30 mouse cellular contexts compared by ENCODE assay signal in genomic region chr14:60757265-60757664, GRCm38 (mm10). TPM values are rescaled to one million over a fixed set of nuclear protein-coding genes. Genes with fewer than 3 reads are reported as not detected.
DNase-seq lines count a peak whose midpoint lies in the region; ATAC-seq and TF ChIP-seq lines count a peak whose summit lies in the region.
"Had no signal": no experiment of that assay in that cellular context is flagged by ENCODE, and none has a peak within 500 bp of the region (broad histone marks: within the 10 kb centered on the region; RNA-seq: fewer than 3 reads in every experiment).

No protein-coding gene starts in this region.

- peaks cover 6% of the 10 kb centered on the region; the same call in 1 of the 2 replicates for H3K4me1 ChIP-seq in bone marrow, adult 2 months (ENCODE audit: control insufficient read depth, insufficient read depth, low read length)
- peaks cover 12% of the 10 kb centered on the region for H3K4me1 ChIP-seq in cerebellum, adult 2 months (ENCODE audit: control insufficient read depth, insufficient read depth, low read length)
- H3K4me1 ChIP-seq: embryonic facial prominence, embryonic 13.5 days; limb, embryonic 13.5 days; liver, embryonic 12.5 days; neural tube, embryonic 15.5 days had no signal

- H3K27ac ChIP-seq in layer of hippocampus, adult 2 months = no peak overlapping the region
- peak overlapping the region; percentile 67; the same call in 1 of the 2 replicates for H3K27ac ChIP-seq in bone marrow, adult 2 months (ENCODE audit: control insufficient read depth, insufficient read depth, low read depth, low read length, poor library complexity)
- no peak overlapping the region for H3K27ac ChIP-seq in cerebellum, adult 2 months (ENCODE audit: insufficient read depth, low read length)
- H3K27ac ChIP-seq: embryonic facial prominence, embryonic 13.5 days; forebrain, embryonic 10.5 days; forebrain, embryonic 15.5 days; hindbrain, embryonic 13.5 days; limb, embryonic 13.5 days; liver, embryonic 12.5 days; neural tube, embryonic 15.5 days; stomach, postnatal 0 days had no signal

- peak; percentile 85 for ATAC-seq in granulocyte monocyte progenitor cell, adult 5-6 weeks (replicated peaks; ENCODE audit: poor library complexity, severe bottlenecking)
- ATAC-seq in neutrophil, adult 5-6 weeks (ENCODE audit: extremely low read depth, insufficient number of reproducible peaks, low FRiP score, poor library complexity, severe bottlenecking) = peak; percentile 63
- ATAC-seq: CD4-positive, CD25-positive, alpha-beta regulatory T cell, adult 4 months; forebrain, embryonic 15.5 days; intestine, embryonic 16.5 days; liver, embryonic 12.5 days had no signal

- no peaks in the 10 kb centered on the region for H3K27me3 ChIP-seq in cerebellum, adult 2 months (ENCODE audit: control insufficient read depth, insufficient read depth, low read length)
- H3K27me3 ChIP-seq: embryonic facial prominence, embryonic 13.5 days; forebrain, embryonic 15.5 days; hindbrain, embryonic 13.5 days; limb, embryonic 13.5 days; liver, embryonic 12.5 days; neural tube, embryonic 15.5 days had no signal

- no peak for TF ChIP-seq CTCF in layer of hippocampus, adult 2 months (conservative IDR thresholded peaks at IDR 0.05)
- TF ChIP-seq CTCF in bone marrow, adult 2 months (IDR thresholded peaks at IDR 0.05; ENCODE audit: control insufficient read depth, insufficient read depth, low read length) = no peak
- TF ChIP-seq CTCF in cerebellum, adult 2 months (IDR thresholded peaks at IDR 0.05; ENCODE audit: borderline replicate concordance, insufficient read depth, low read depth, low read length) = no peak

- peak; percentile 81 for DNase-seq in layer of hippocampus, adult 9-11 months
- no peak for DNase-seq in layer of hippocampus, adult 2 months (ENCODE audit: low spot score in 2 of 2)
- DNase-seq in retina, embryonic 14.5 days (ENCODE audit: low spot score) = no peak
- no peak for DNase-seq in cerebellum, adult 2 months
- DNase-seq: adrenal gland, postnatal 25 days; cerebellum, adult 9-10 months; heart, postnatal 36 days; kidney, adult 9 months; kidney, postnatal 10 days; lung, adult 18-20 months; lung, postnatal 14 days; midbrain, embryonic 14.5 days; right cerebral cortex, adult 18-20 months; right cerebral cortex, postnatal 4 days; thymus, adult 18-20 months; thymus, postnatal 36 days had no signal

- no peak for TF ChIP-seq POLR2A in bone marrow, adult 2 months (IDR thresholded peaks at IDR 0.05; ENCODE audit: borderline replicate concordance, control insufficient read depth, low read depth, low read length)
- no peak for TF ChIP-seq POLR2A in cerebellum, adult 2 months (IDR thresholded peaks at IDR 0.05; ENCODE audit: borderline replicate concordance, insufficient read depth, low read length)

- WGBS in bone marrow, adult 2 months = 44% methylated on average over 8 of the region's 8 CpGs
- WGBS in cerebellum, adult 2 months = 97% methylated on average over 8 of the region's 8 CpGs

- H3K4me3 ChIP-seq in layer of hippocampus, adult 2 months = no peak overlapping the region
- no peak overlapping the region for H3K4me3 ChIP-seq in bone marrow, adult 2 months (replicated peaks; ENCODE audit: control insufficient read depth, low read depth, low read length)
- H3K4me3 ChIP-seq in cerebellum, adult 2 months (replicated peaks; ENCODE audit: insufficient read depth, low read depth, low read length) = no peak overlapping the region
- H3K4me3 ChIP-seq: embryonic facial prominence, embryonic 13.5 days; forebrain, embryonic 10.5 days; forebrain, embryonic 15.5 days; hindbrain, embryonic 13.5 days; limb, embryonic 13.5 days; liver, embryonic 12.5 days; neural tube, embryonic 15.5 days had no signal

RNA-seq across cellular contexts. Expression of gene C1qtnf9, which starts 10.7 kb away (rescaled TPM):
- under 1 TPM; 0.29 to 0.44 TPM for total RNA-seq in layer of hippocampus, adult 2 months (2021)
- polyA plus RNA-seq in bone marrow, adult 2 months (2011; ENCODE audit: insufficient read depth, insufficient read length, low replicate concordance, missing spikeins) = 0.68 TPM in 1 of 2 replicates, not detected in the other
- not detected in 2 replicates for total RNA-seq in granulocyte monocyte progenitor cell, adult 5-6 weeks (2014; fragmentation: Nextera tagmentation)
- not detected in 2 replicates for total RNA-seq in granulocyte monocyte progenitor cell, adult 5-6 weeks (2017)
- 1.8 and 2.3 TPM in 2 replicates for total RNA-seq in neutrophil, adult 5-6 weeks (2017)
- polyA plus RNA-seq in cerebellum, adult 2 months (2012; rRNA removed) = 0.27 and 0.34 TPM in 2 replicates
- polyA plus RNA-seq: heart, embryonic 11.5 days; midbrain, embryonic 14.5 days had no signal

RNA-seq across cellular contexts. Expression of gene Mipep, which starts 27.1 kb away (rescaled TPM):
- 10 to 100 TPM; 31.1 to 33.9 TPM for total RNA-seq in layer of hippocampus, adult 2 months (2021)
- polyA plus RNA-seq in bone marrow, adult 2 months (2011; ENCODE audit: insufficient read depth, insufficient read length, low replicate concordance, missing spikeins) = 3.1 and 3.4 TPM in 2 replicates
- total RNA-seq in granulocyte monocyte progenitor cell, adult 5-6 weeks (2014; fragmentation: Nextera tagmentation) = 19.7 and 25.8 TPM in 2 replicates
- 24.0 and 25.5 TPM in 2 replicates for total RNA-seq in granulocyte monocyte progenitor cell, adult 5-6 weeks (2017)
- total RNA-seq in neutrophil, adult 5-6 weeks (2017) = 5.8 and 8.0 TPM in 2 replicates
- polyA plus RNA-seq in cerebellum, adult 2 months (2012; rRNA removed) = 17.9 and 19.4 TPM in 2 replicates
